Mouse (Mus musculus) liver, embryonic 14.5 days (tissue): Measurements from ENCODE around the gene AI661453. TPM values are rescaled to one million over a fixed set of nuclear protein-coding genes. Genes with fewer than 3 reads are reported as not detected.
A peak's percentile ranks its signal among the peaks of the same experiment; 100 is the strongest.

Source experiments
- ATAC-seq: fragments of 200-750 bp; cut with Nextera tagmentation; 2 replicates; pipeline ENCODE4 v1.8.0; 2017; ENCODE audit warnings: moderate number of reproducible peaks, mild to moderate bottlenecking, moderate library complexity; ENCODE audit not compliant: insufficient read depth
- DNase-seq, 3 experiments: peaks; one replicate each; pipeline ENCODE4 v3.0.0-alpha.2; 2012 to 2013; ENCODE audit warnings: low read depth in 3 of 3, low spot score in 3 of 3
- H3K27ac ChIP-seq: fragments of 300-500 bp; sonication (generic); 2 replicates; pipeline ENCODE4 v1.5.1; 2014; ENCODE audit warnings: moderate library complexity, mild to moderate bottlenecking, control low read depth, inconsistent platforms
- H3K27me3 ChIP-seq: fragments of 300-500 bp; sonication (generic); 2 replicates; pipeline ENCODE4 v1.6.1; 2014; ENCODE audit warnings: mild to moderate bottlenecking, low read length, moderate library complexity; ENCODE audit not compliant: control insufficient read depth, insufficient read depth
- H3K36me3 ChIP-seq: fragments of 300-500 bp; sonication (generic); replicated peaks from 2 replicates; pipeline ENCODE4 v1.6.1; 2014; ENCODE audit warnings: low read depth; ENCODE audit not compliant: control insufficient read depth, insufficient read depth
- H3K4me1 ChIP-seq, 2 experiments: fragments of 200-500 bp in 1 of 2; fragments of 300-500 bp in 1 of 2; sonication (generic) in 1 of 2; replicated peaks; 2 replicates each; pipeline ENCODE4 v1.6.1; 2012 to 2014; ENCODE audit warnings: antibody characterized with exemption in 1 of 2, inconsistent platforms in 1 of 2, low read length in 1 of 2; ENCODE audit not compliant: control insufficient read depth in 2 of 2, insufficient read depth in 2 of 2
- H3K4me2 ChIP-seq: fragments of 300-500 bp; sonication (generic); 2 replicates; pipeline ENCODE4 v1.6.1; 2014; ENCODE audit warnings: low read depth, mild to moderate bottlenecking, control low read depth, moderate library complexity
- H3K4me3 ChIP-seq, 2 experiments: fragments of 200-500 bp in 1 of 2; fragments of 300-500 bp in 1 of 2; sonication (generic) in 1 of 2; 2 replicates each; pipeline ENCODE4 v1.5.1; 2012 to 2014; ENCODE audit warnings: low read depth in 2 of 2, low read length in 2 of 2, mild to moderate bottlenecking in 2 of 2, control low read depth in 1 of 2, inconsistent platforms in 1 of 2, moderate library complexity in 1 of 2; ENCODE audit not compliant: insufficient read depth in 1 of 2
- H3K9ac ChIP-seq: fragments of 300-500 bp; sonication (generic); replicated peaks from 2 replicates; pipeline ENCODE4 v1.6.1; 2014; ENCODE audit warnings: mild to moderate bottlenecking, control low read depth, moderate library complexity
- H3K9me3 ChIP-seq: fragments of 300-500 bp; sonication (generic); 2 replicates; pipeline ENCODE4 v1.6.1; 2016; ENCODE audit warnings: low read length, mixed read lengths; ENCODE audit not compliant: control insufficient read depth
- CTCF ChIP-seq: IDR thresholded peaks from 2 replicates; pipeline ENCODE4 v1.5.1; 2016; ENCODE audit warnings: antibody characterized with exemption, low read depth, control low read depth
- EP300 ChIP-seq: IDR thresholded peaks from 2 replicates; pipeline ENCODE4 v1.6.1; 2016; ENCODE audit warnings: antibody characterized with exemption, low read depth
- WGBS: fragments of 180-500 bp; shearing (Covaris S2); extraction: QIAGEN DNeasy Blood & Tissue Kit; methylation state at CpG from one replicate; pipeline ENCODE4 v1.1.7; 2014; ENCODE audit not compliant: insufficient replicate concordance; 5-methylcytosine and 5-hydroxymethylcytosine counted together
- polyA plus RNA-seq, 2 experiments: library from polyadenylated mRNA; depleted of rRNA in 1 of 2; stranded (reverse) in 1 of 2; unstranded in 1 of 2; fragments of >200 nt; fragmentation: Nextera tagmentation in 1 of 2; extraction: Ambion mirVana in 1 of 2; gene quantifications; 2 replicates each; pipeline versions ENCODE4 v1.2.1 to v1.2.3; 2012 to 2014

The AI661453 gene
- polyA plus RNA-seq, 2 experiments = 0.42 to 0.56 TPM

DNA sequence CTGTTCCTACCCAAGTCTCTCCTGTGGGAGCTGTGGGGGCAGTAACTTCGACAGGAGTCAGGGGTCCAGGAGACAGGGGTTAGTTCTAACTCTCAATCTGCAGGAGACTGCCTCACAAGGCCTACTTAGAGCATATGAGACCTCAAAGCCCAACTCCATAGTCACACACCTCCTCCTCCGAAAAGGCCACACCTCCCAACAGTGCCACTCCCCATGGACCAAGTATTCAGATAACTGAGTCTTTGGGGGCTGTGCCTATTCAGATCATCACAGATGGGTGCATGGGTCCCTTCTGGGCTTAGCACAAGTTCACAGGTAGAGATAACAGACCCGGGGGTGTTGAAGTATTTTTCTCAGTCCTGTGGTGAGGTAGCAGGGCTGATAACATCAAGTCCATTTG, 25.3 kb downstream of the AI661453 start:
- Histone ChIP-seq H3K27me3 (no peaks in the 10 kb centered on the region), H3K4me1 (peaks cover 0 to 17% of the 10 kb centered on the region in 2 experiments; a peak in 2 of 4 replicates), H3K27ac (no peak overlapping the region), H3K9me3 (no peaks in the 10 kb centered on the region), H3K36me3 (no peaks in the 10 kb centered on the region), H3K4me3 (no peak overlapping the region), H3K9ac (no peak overlapping the region), H3K4me2 (no peak overlapping the region)
- WGBS = 27% methylated on average over 3 of the region's 3 CpGs
- no peak for TF ChIP-seq CTCF
- no peak for TF ChIP-seq EP300
- DNase-seq = no peak
- ATAC-seq = no peak

DNA sequence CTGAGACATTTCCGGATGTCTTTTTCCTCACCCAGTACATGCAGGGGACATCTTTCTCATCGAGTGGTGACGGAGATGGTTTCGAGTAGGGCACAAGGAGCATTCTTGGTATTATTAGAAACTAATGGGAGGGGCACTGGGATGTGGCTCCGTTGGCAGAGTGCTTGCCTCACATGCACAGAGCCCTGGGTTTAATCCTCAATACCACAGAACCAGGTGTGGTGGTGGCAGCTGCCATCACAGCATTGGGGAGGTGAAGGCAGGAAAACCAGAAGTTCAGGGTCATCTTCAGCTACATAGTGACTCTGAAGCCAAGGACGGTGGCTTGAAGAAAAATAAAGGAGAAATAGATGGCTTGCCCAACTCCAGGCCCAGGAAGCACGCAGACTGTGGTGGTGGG, 25.8 kb downstream of the AI661453 start:
- no peak for DNase-seq
- H3K27ac ChIP-seq = no peak overlapping the region
- H3K4me1 ChIP-seq = peaks cover 0 to 14% of the 10 kb centered on the region in 2 experiments; a peak in 2 of 4 replicates
- H3K9ac ChIP-seq = no peak overlapping the region
- H3K4me3 ChIP-seq = no peak overlapping the region
- H3K36me3 ChIP-seq = no peaks in the 10 kb centered on the region
- no peak overlapping the region for H3K4me2 ChIP-seq
- TF ChIP-seq CTCF (no peak), EP300 (no peak)
- no peaks in the 10 kb centered on the region for H3K27me3 ChIP-seq
- no peaks in the 10 kb centered on the region for H3K9me3 ChIP-seq
- 65% methylated on average over 7 of the region's 7 CpGs for WGBS
- ATAC-seq = no peak

DNA sequence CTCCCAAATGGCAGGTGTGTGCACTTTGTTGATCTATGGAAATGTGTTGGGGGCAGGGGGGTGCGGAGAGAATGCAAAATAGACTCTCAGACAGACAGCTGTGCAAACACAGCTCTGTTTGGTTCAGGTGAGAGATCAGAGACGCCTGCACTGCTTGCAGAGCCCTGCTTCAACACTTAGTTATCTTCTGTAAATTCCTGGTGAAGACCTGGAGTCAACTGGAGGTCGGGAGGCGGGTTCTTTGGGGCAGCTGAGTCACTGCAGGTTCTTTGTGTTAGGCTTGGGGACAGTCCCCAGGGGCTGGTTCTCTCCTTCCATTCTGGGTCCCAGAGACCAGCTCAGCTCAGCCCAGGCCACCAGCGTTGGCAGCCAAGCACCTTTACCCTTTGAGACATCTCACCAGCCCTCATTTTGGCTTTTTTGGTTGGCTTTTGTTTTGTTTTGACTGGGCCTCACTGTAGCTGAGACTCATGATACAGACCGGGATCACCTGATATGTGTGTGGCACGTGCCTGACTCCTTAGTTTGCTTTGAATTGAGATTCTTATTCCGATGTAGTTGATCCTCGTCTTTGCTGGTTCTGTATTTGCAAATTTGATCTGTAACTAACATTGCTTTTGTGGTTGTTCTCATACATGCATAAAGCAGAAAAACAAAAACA, 26.4 kb downstream of the AI661453 start:
- ATAC-seq = peak; percentile 19; the same call in 1 of the 2 replicates
- DNase-seq = no peak
- no peak overlapping the region for H3K27ac ChIP-seq
- H3K9ac ChIP-seq = no peak overlapping the region
- no peak for TF ChIP-seq EP300
- no peak for TF ChIP-seq CTCF
- peaks cover 0 to 14% of the 10 kb centered on the region in 2 experiments; a peak in 2 of 4 replicates for H3K4me1 ChIP-seq
- H3K4me2 ChIP-seq = no peak overlapping the region
- 43% methylated on average over 9 of the region's 9 CpGs for WGBS
- no peaks in the 10 kb centered on the region for H3K36me3 ChIP-seq
- H3K27me3 ChIP-seq = peaks cover 4% of the 10 kb centered on the region
- no peak overlapping the region for H3K4me3 ChIP-seq
- no peaks in the 10 kb centered on the region for H3K9me3 ChIP-seq

DNA sequence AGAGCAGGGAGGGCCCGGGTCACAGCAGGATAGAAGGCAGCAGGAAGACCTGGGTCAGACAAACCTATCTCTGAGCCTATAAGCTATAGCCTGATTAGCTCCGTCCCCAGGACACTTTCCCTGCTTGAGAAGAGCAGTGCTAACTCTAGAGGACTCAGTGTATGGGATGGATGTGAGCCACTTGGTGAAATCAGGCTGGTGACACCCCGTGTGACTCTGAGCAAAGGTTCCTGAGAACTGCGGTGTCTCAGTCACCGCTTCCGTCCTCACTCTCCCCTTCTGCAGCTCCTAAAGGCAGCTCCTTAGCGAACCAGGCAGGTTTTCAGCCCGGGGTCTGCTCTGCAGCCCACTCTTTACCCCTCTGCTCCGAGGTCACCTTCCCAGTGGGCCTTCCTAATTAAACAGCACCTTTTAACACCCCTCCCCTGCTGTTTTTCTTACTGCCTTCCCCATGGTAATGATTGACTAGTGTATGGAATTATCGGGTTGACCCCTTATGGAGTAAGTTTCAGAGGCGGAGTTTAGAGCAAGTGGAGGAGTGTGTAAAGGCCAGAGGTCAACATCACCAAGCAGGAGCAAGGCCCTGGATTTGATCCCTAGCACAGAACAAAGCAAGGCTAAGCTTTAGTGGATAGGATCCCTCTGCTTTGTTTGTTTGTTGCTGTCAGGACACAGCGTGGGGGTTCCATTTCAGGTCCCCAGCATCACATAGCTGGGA, 28.0 kb downstream of the AI661453 start:
- no peaks in the 10 kb centered on the region for H3K9me3 ChIP-seq
- no peak overlapping the region for H3K4me3 ChIP-seq
- no peaks in the 10 kb centered on the region for H3K36me3 ChIP-seq
- DNase-seq = no peak
- WGBS = 55% methylated on average over 12 of the region's 12 CpGs
- H3K4me1 ChIP-seq = peaks cover 0 to 14% of the 10 kb centered on the region in 2 experiments; a peak in 2 of 4 replicates
- H3K27ac ChIP-seq = no peak overlapping the region
- TF ChIP-seq EP300 (no peak), CTCF (no peak)
- ATAC-seq = peak; percentile 61; the same call in 1 of the 2 replicates
- peak overlapping the region; percentile 15; the same call in 1 of the 2 replicates for H3K4me2 ChIP-seq
- no peak overlapping the region for H3K9ac ChIP-seq
- peaks cover 7% of the 10 kb centered on the region for H3K27me3 ChIP-seq

DNA sequence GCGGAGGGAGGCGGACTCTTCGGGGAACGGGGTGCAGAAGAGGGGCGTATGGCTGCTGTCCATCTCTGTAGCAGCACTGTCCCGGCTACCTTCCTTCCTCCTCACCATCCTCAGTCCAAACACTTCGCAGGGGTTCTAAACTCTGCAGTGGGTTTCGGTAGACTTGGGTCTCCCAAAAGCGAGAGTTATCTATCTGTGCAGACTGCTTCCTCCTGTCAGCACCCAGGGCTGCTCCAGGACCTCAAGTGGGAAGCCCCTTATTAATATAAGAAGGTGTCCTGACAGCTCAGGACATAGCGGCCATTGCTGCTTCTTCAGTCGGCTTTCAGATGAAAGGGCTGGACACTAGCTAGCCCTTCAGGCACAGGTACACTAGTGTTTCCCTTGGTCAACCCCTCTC, 28.6 kb downstream of the AI661453 start:
- TF ChIP-seq CTCF (no peak), EP300 (no peak)
- Histone ChIP-seq H3K4me2 (no peak overlapping the region), H3K4me3 (no peak overlapping the region), H3K27ac (no peak overlapping the region), H3K4me1 (peaks cover 0 to 11% of the 10 kb centered on the region in 2 experiments; a peak in 2 of 4 replicates), H3K27me3 (peaks cover 7% of the 10 kb centered on the region), H3K36me3 (no peaks in the 10 kb centered on the region), H3K9ac (no peak overlapping the region), H3K9me3 (no peaks in the 10 kb centered on the region)
- WGBS = 51% methylated on average over 11 of the region's 11 CpGs
- DNase-seq (no peak), ATAC-seq (no peak)
